Mouse (Mus musculus): ENCODE measurements at regions not wholly inside any gene's neighbourhood (a gene's known extent, or its start where the extent isn't known, plus 50 kb on each side); places are given as distances from the start of the nearest gene placed in this dataset.
A peak's percentile ranks its signal among the peaks of the same experiment; 100 is the strongest.

- H3K27me3 ChIP-seq (ENCODE audit: control insufficient read depth, insufficient read depth, low read length), result no peaks in the 10 kb centered on the region
- WGBS, result 28% methylated on average over 2 of the region's 2 CpGs
- no peaks in the 10 kb centered on the region for H3K4me1 ChIP-seq (ENCODE audit: control insufficient read depth, insufficient read depth, insufficient read length)
Measured at GRCm38 (mm10) chr5:106276186-106276585, 181.8 kb downstream of the Barhl2 start.

DNA sequence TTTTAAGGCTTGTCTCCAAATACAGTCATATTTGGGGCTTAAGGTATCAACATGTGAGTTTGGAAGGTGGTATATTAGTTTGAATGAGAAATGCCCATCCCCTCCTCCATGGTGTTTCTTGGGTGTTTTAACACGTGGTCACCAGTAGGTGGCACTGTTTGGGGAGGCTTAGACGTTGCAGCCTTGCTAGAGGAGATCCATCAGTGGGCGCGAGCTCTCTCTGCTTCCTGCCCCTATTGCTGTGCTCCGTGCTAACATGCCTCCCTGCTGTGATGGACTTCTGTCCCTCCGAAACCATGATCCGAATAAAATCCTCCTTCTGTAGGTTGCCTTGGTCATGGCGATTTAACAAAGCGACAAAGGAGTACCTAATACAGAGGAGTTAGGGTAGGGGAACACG, 183.3 kb downstream of the Barhl2 start:
- no peaks in the 10 kb centered on the region for H3K27me3 ChIP-seq (ENCODE audit: control insufficient read depth, insufficient read depth, low read length)
- 47% methylated on average over 10 of the region's 10 CpGs for WGBS
- no peak for DNase-seq (ENCODE audit: low read depth in 1 of 2, low spot score in 2 of 2)
- H3K36me3 ChIP-seq (ENCODE audit: control insufficient read depth, insufficient read depth, low read length), result no peaks in the 10 kb centered on the region
- TF ChIP-seq POLR2A (IDR thresholded peaks at IDR 0.05; ENCODE audit: low read depth, low read length), result no peak
- peak; percentile 37; the same call in 1 of the 2 replicates for TF ChIP-seq CTCF (IDR thresholded peaks at IDR 0.05; ENCODE audit: extremely low read depth, insufficient read depth, insufficient read length, insufficient replicate concordance)
- H3K27ac ChIP-seq (ENCODE audit: insufficient read depth, low read length), result no peak overlapping the region
- H3K4me3 ChIP-seq (ENCODE audit: extremely low read depth, insufficient read depth, insufficient read length), result no peak overlapping the region
- H3K4me1 ChIP-seq (ENCODE audit: control insufficient read depth, insufficient read depth, insufficient read length), result no peaks in the 10 kb centered on the region

More at GRCm38 (mm10) chr5:106276186-106276585, 181.8 kb downstream of the Barhl2 start:
- TF ChIP-seq POLR2A (IDR thresholded peaks at IDR 0.05; ENCODE audit: low read depth, low read length), result no peak
- DNase-seq (ENCODE audit: low read depth in 1 of 2, low spot score in 2 of 2), result no peak
- Histone ChIP-seq H3K27ac (ENCODE audit: insufficient read depth, low read length) (no peak overlapping the region), H3K4me3 (ENCODE audit: extremely low read depth, insufficient read depth, insufficient read length) (no peak overlapping the region), H3K36me3 (ENCODE audit: control insufficient read depth, insufficient read depth, low read length) (no peaks in the 10 kb centered on the region)

- Histone ChIP-seq H3K4me1 (ENCODE audit: control insufficient read depth, insufficient read depth, insufficient read length) (no peaks in the 10 kb centered on the region), H3K36me3 (ENCODE audit: control insufficient read depth, insufficient read depth, low read length) (no peaks in the 10 kb centered on the region), H3K27me3 (ENCODE audit: control insufficient read depth, insufficient read depth, low read length) (no peaks in the 10 kb centered on the region), H3K4me3 (ENCODE audit: extremely low read depth, insufficient read depth, insufficient read length) (no peak overlapping the region), H3K27ac (ENCODE audit: insufficient read depth, low read length) (no peak overlapping the region)
- WGBS, result 74% methylated on average over 2 of the region's 2 CpGs
- DNase-seq (ENCODE audit: low read depth in 1 of 2, low spot score in 2 of 2), result no peak
- TF ChIP-seq POLR2A (IDR thresholded peaks at IDR 0.05; ENCODE audit: low read depth, low read length), result no peak
- TF ChIP-seq CTCF (IDR thresholded peaks at IDR 0.05; ENCODE audit: extremely low read depth, insufficient read depth, insufficient read length, insufficient replicate concordance), result no peak
Measured at GRCm38 (mm10) chr5:106264536-106264935, 193.4 kb downstream of the Barhl2 start.

DNA sequence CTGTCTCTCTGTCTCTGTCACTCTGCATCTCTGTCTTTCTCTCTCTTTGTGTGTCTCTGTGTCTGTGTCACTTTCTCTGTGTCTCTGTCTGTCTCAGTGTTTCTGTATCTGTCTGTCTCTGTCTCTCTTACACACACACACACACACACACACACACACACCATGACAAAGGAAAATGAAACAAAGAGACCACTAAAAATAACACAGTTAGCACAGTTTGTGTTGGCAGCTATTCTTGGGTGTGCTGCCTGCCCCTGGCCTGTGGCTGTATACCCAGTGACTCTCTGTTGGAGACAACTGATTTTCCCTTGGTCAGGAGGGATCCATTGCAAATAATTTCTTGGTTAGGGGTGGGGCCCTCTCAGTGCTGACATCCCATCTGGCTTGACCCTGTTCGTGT, 200.8 kb downstream of the Barhl2 start:
- H3K36me3 ChIP-seq (ENCODE audit: control insufficient read depth, insufficient read depth, low read length), result no peaks in the 10 kb centered on the region
- H3K27ac ChIP-seq (ENCODE audit: insufficient read depth, low read length), result no peak overlapping the region
- no peak overlapping the region for H3K4me3 ChIP-seq (ENCODE audit: extremely low read depth, insufficient read depth, insufficient read length)
- H3K27me3 ChIP-seq (ENCODE audit: control insufficient read depth, insufficient read depth, low read length), result no peaks in the 10 kb centered on the region
- H3K4me1 ChIP-seq (ENCODE audit: control insufficient read depth, insufficient read depth, insufficient read length), result no peaks in the 10 kb centered on the region
- no peak for TF ChIP-seq POLR2A (IDR thresholded peaks at IDR 0.05; ENCODE audit: low read depth, low read length)
- no peak for TF ChIP-seq CTCF (IDR thresholded peaks at IDR 0.05; ENCODE audit: extremely low read depth, insufficient read depth, insufficient read length, insufficient replicate concordance)
- no peak for DNase-seq (ENCODE audit: low read depth in 1 of 2, low spot score in 2 of 2)
- 71% methylated on average over 1 of the region's 1 CpGs for WGBS

GRCm38 (mm10) chr5:106229154-106229553, 228.8 kb downstream of the Barhl2 start:
- 66% methylated on average over 3 of the region's 3 CpGs for WGBS
- no peaks in the 10 kb centered on the region for H3K4me1 ChIP-seq (ENCODE audit: control insufficient read depth, insufficient read depth, insufficient read length)
- no peak overlapping the region for H3K4me3 ChIP-seq (ENCODE audit: extremely low read depth, insufficient read depth, insufficient read length)
- H3K27me3 ChIP-seq (ENCODE audit: control insufficient read depth, insufficient read depth, low read length), result no peaks in the 10 kb centered on the region
- no peaks in the 10 kb centered on the region for H3K36me3 ChIP-seq (ENCODE audit: control insufficient read depth, insufficient read depth, low read length)
- no peak for DNase-seq (ENCODE audit: low read depth in 1 of 2, low spot score in 2 of 2)
- H3K27ac ChIP-seq (ENCODE audit: insufficient read depth, low read length), result no peak overlapping the region
- no peak for TF ChIP-seq CTCF (IDR thresholded peaks at IDR 0.05; ENCODE audit: extremely low read depth, insufficient read depth, insufficient read length, insufficient replicate concordance)
- TF ChIP-seq POLR2A (IDR thresholded peaks at IDR 0.05; ENCODE audit: low read depth, low read length), result no peak

- Histone ChIP-seq H3K4me1 (ENCODE audit: control insufficient read depth, insufficient read depth, insufficient read length) (no peaks in the 10 kb centered on the region), H3K4me3 (ENCODE audit: extremely low read depth, insufficient read depth, insufficient read length) (no peak overlapping the region), H3K27me3 (ENCODE audit: control insufficient read depth, insufficient read depth, low read length) (no peaks in the 10 kb centered on the region), H3K27ac (ENCODE audit: insufficient read depth, low read length) (no peak overlapping the region), H3K36me3 (ENCODE audit: control insufficient read depth, insufficient read depth, low read length) (no peaks in the 10 kb centered on the region)
- 75% methylated on average over 7 of the region's 7 CpGs for WGBS
- TF ChIP-seq POLR2A (IDR thresholded peaks at IDR 0.05; ENCODE audit: low read depth, low read length) (no peak), CTCF (IDR thresholded peaks at IDR 0.05; ENCODE audit: extremely low read depth, insufficient read depth, insufficient read length, insufficient replicate concordance) (no peak)
- DNase-seq (ENCODE audit: low read depth in 1 of 2, low spot score in 2 of 2), result no peak
Measured at GRCm38 (mm10) chr5:106224141-106224540, 233.8 kb downstream of the Barhl2 start.

DNA sequence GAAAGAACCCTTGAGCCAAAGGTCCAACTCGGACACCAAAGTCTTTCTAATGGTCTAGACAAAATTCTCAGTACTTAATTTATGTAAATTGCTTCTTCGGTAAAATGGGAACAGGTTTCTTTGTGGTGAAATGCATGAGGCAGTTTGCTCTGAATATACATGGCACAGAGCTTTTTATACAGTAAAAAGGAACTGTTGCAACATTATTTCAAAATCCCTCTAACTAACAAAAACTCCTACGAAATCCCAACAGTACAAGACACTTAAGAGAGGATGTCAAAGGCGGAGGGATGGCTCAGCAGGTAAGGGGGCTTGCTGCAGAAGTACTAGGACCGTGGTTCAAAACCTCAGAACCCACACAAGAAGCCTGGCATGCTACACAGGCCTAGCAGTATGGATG, 248.4 kb downstream of the Barhl2 start:
- no peak for TF ChIP-seq POLR2A (IDR thresholded peaks at IDR 0.05; ENCODE audit: low read depth, low read length)
- DNase-seq (ENCODE audit: low read depth in 1 of 2, low spot score in 2 of 2), result no peak
- Histone ChIP-seq H3K36me3 (ENCODE audit: control insufficient read depth, insufficient read depth, low read length) (no peaks in the 10 kb centered on the region), H3K27ac (ENCODE audit: insufficient read depth, low read length) (no peak overlapping the region), H3K4me3 (ENCODE audit: extremely low read depth, insufficient read depth, insufficient read length) (no peak overlapping the region), H3K4me1 (ENCODE audit: control insufficient read depth, insufficient read depth, insufficient read length) (no peaks in the 10 kb centered on the region), H3K27me3 (ENCODE audit: control insufficient read depth, insufficient read depth, low read length) (no peaks in the 10 kb centered on the region)
- WGBS, result 75% methylated on average over 5 of the region's 5 CpGs

Data from spleen, adult 2 months (tissue).